Mouse (Mus musculus) layer of hippocampus, adult 11-12 months (tissue): ENCODE results near the gene Lamtor1.
"Not testable (repeated sequence)": the region's sequence is repeated elsewhere in the genome, so short reads cannot be mapped to it uniquely, and the experiment has no call there.

Experiments used
- DNase-seq: peaks from one replicate; pipeline ENCODE4 v3.0.0; 2022; ENCODE audit warnings: low spot score

The Lamtor1 gene

DNA sequence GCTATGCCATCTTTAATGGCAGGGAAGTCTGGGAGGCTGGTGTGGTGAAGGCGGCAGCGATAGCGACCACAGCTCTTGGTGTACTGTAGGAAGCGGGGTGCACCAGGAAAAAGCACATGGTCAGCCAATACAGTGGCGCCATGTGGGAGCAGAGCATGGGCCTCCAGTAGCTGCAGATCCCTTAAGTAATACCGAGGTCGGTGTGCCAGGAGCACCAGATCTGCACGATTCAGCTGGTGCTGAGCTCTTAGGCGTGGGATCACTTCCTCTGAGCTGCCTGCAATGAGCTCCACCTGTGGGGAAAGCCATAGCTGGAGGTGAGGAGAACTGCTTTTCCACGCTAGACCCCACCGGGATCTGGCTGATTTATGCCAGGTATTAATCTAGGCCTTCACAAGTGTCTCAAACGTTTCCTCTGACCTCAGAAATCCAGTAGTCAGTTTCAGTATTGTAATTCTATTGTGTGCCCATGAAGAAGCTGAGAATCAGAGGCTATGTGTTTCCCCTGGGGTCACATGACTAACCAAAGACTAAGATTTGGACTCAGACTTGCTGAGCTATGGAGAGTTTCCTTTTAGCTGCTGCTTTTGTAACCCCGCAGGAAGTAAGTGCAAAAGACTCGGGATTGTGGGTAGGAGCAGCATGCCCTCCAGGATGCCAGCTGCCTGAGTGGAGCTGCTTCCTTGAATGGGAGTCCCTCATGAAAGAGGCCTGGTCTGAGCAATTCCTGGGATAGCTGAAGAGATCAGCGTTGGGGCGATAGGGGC is 5.2 kb upstream of the Lamtor1 start:
- no peak for DNase-seq

DNA sequence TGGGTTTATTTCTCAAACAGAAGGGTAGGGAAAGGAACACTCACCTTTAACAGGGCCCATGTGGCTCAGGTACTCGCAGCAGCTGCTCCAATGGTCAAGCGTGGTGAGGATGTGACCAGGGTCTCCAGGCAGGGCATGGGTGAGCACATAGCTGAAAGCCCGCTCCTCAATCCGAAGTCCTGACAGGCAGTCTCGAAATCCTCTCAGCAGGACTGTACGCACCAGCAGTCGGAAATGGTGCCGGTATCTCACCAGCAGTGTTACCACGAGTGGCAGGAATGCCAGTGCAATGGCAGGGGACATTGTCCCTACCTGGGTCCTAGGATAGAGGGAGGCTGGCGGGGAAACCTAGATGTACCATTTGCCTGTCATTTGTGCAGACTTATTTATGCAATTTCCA is 3.7 kb upstream of the Lamtor1 start:
- DNase-seq: no peak

DNA sequence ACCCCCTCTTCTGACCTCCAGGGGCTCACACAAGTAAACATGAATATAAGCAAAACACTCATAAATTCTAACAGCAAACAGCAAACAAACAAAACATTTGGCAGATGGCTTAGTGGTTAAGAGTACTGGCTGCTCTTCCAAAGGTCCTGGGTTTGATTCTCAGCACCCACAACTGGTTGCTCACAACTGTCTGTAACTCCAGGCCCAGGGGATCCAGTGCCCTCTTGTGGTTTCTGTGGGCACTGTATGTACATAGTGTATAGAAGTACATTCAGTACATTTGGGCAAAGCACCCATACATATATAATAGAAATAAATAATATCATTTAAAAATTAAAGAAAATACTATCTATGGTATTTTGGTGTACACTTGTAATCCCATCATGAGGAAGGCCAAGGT is 2.9 kb upstream of the Lamtor1 start:
- DNase-seq: no peak

DNA sequence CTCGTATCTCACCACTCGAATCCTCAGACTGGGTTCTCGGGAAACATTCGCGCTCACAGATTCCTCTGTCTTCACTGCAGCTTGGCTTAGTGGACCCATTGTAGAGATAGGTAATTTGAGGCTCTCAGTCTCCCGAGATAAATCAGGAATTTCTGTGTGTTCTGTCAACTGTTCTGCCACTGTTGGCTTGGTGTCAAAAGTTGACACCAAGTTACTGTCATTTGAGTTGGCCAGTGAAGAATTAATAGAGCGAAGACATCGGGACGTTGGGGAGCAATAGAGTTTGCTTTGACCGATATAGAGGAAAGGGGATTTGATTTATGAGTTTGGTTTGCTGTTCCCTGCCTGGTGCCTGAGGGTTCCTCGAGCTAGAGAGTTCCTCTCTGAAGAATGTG is 580 bp downstream of the Lamtor1 start, which contains the start of gene Tomt:
Gene Tomt, minus strand, starts transcription at position 73 of the 395 bp plus-strand sequence.
- DNase-seq: no peak

DNA sequence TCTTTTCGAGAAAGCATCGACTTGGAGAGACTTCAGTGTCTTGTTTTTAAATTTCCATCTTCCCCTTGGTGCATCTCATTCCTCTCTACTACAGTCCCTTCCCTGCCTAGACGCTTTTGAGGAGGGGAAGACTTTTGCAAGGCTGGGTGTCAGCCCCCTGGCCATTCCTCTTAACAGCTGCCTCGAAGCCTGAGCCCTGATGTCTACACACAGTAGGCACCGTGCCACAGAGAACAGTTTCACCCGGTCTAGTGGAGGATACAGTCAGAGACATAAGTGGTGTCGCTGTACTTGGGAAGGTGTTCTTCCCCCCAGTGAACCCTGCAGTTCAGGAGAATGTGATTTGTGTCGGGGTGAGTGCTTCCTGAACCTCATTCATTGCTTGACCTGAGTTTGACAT is 992 bp downstream of the Lamtor1 start:
- no peak for DNase-seq

DNA sequence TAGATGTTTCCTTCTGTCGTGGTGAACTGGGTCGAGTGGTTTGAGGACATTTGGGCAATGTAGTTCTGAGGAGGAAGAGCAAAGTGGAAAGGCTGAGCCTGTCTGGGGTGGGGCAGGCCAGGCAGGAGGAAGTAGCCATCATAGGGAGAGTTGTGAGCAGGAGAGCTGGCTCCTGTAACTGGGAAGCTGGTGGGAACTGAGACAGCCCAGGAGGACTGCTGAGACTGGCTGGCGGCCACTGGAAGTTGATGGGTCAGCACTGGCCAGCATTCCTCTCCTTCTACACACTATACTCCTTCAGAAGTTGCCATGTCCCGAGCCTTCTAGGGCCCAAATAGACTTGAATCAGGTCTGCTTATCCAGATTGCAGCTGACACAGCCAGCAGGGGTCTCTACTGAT is 2.7 kb downstream of the Lamtor1 start:
- no peak for DNase-seq

DNA sequence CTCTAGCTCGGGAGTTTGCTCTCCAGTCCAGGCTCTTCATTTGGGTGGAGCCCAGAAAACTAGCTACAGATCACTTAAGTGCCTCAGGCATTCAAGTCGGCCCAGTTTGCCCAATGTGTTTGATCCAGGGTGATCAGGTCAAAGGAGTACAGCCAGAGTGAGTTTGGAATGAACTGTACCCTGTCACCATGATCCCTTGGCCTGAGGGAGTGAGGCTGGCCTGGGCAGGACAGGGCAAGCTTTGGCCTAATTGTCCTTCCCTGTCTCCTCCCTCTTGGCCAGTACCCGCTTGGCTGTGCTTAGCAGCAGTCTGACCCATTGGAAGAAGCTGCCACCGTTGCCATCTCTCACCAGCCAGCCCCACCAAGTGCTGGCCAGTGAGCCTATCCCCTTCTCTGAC is 4.4 kb downstream of the Lamtor1 start:
- DNase-seq: no peak

DNA sequence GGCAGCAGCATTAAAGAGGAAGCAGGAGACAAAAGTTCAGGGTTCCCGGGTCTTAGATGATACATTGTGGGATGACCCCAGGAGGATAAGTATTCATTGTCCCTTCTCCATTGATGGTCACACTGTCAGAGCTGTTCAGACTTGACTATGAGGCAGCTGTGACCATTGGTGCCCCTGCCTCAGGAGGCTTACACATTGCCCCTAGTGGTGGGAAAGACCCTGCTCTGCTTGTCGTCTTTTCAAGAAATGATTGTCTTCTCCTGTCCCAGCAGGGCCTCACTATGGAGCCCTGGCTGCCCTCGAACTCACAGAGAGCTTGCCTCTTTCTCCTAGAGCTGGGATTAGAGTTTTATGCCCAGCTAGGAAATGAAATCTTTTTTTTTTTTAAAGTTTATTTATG is 6.3 kb downstream of the Lamtor1 start:
- DNase-seq: no peak

DNA sequence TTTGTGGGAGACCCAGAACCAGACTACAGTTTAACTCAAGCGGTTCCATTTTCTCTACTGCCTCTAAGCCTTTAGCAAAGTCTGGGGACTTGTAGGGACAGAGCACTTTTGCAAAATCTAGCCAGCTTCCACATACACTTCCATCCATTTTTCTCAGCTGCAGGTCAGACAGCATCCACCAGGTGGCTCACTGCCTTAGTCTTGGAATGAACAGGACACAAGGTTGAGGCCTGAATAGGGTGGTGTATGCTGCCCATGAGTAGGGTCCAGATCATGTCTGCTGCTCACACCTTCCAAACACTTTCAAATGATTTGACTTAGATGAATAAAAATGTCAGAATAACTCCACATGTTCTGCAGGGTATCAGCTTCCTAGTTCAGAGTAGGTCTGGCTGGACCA is 12.4 kb downstream of the Lamtor1 start:
- DNase-seq: peak; percentile 65

DNA sequence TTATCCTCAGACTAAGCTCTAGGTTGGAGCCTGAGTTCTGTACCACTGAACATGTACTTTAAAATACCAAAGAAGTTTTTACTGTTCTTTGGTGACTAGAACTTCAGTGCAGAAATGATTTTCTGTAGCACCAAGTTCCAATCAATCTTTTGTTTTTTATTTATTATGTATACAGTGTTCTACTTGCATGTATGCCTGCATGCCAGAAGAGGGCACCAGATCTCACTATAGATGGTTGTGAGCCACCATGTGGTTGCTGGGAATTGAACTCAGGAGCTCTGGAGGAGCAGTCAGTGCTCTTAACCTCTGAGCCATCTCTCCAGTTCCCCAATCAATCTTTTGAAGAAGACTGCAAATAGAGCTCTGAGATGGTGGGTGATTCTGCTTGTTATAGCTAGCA is 20.2 kb downstream of the Lamtor1 start:
- DNase-seq: not testable (repeated sequence)

DNA sequence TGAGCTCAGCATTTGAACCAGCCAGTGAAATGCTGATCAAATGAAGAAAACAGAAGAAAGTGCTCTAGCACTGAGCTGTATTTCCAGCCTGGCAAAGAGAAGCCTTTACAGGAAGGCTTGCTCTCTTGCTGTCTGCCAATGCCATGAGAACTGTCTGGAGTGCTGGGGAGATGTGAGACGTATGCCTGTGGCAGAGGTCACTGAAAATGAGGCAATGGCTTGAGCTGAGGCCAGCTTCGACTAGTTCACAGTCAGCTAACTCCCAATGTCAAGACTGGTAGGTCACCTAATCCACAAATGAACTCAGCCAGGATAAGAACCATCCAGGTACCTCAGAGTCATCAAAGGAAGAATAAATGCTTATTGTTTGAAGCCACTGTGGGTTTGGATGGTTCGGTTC is 22.4 kb downstream of the Lamtor1 start:
- DNase-seq: no peak

DNA sequence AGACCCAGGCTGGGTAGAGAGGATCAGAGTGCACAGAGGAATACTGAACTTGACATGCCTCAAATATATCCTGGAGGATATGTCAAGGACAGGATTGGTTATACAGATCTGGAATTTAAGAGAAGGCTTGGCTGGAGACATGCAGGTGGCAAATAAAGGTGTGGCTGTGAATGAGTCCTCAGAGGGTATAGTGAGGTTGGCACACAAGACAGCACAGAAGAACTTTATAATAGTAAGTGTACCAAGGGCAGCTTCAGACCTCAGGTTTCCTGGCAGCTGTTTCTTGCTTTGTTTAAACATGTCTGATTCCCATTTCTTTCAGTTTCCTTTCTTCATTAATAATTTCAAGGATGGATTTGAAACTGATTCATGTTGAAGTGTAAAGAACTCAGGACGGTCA is 26.8 kb downstream of the Lamtor1 start:
- DNase-seq: no peak

DNA sequence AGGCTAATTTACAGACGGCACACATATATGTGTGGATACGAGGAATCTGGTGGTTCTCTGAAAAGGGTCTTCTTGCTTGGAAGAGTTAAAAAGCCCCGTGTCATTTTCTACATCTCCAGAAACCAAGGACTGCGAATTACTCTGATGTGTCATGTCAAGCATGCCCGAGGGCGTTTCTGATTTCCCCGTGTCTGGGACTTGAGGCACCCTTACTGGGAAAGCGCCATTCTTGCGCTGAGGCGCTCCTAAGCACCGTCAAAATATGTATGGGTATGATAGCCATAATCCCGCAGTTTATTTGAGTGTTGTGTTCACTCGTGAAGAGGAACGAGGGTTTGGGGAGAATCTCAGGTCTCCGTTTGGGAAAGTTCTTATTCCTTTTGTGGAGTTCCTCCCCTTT is 27.6 kb downstream of the Lamtor1 start:
- no peak for DNase-seq

DNA sequence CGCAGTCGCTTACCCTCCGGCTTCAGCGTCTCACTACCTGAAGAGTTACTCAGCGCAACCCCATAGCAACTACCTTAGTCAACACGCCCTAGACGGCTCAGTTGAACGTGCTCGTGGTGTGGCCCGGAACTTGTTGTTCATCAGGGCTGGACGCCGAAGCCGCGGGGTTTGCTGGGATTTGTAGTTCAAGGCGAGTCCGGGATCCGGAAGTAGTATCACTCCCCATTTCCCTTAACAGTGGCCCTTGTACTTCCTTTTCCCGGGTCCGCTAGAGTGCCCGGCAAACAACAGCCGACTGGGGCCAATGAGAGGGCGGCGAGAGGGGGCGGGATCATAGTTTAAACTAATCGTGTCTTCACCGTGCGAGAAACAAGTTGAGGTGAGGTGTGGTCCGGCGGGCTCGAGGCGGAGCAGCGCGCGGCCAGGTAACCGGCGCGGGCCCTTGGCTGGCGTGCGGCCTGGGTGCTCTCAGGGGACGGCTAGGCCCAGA is 28.1 kb downstream of the Lamtor1 start, which contains the start of the genes Lrrc51 and Numa1:
Gene Lrrc51, minus strand, starts transcription at position 145 of the 490 bp plus-strand sequence.
Gene Numa1, plus strand, starts transcription at position 361 of the 490 bp plus-strand sequence.
- peak; percentile 96 for DNase-seq

DNA sequence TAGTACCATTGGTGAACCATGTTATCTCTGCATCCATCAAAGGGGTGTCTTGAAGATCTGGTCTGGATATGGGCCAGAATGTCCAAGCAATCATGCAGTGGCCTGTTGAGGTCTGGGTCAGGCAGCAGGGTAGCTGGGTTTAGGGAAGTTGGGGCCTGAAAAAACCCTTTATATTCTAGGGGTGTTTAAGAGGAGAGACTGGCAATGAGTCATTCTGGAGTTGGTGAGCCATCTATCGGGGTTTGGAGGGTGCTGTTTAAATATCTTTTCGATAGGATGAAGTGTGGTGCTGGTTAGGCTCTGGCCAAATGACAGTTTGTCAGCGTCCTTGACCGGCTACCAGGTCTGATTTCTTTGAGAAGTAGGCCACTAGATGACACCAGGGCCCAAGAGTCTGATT is 30.3 kb downstream of the Lamtor1 start:
- DNase-seq: no peak

DNA sequence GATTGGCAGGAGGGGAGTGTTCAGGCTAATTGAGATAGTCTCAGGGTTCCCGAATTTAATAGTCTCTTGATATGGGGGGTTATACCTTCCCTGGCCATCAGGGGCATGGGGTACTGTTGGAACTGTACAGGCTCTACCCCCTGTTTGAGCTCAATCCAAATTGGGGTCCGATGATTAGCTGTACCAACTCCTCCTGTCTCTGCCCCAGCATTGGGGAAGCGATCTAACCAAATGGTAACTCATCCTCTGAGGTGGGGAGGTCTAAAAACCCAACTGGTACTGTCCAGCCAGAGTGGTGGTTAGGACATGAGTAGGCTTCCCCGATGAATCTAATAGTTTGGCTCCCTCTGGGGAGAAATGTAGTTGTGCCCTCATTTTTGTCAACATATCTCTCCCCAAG is 31.3 kb downstream of the Lamtor1 start:
- no peak for DNase-seq

DNA sequence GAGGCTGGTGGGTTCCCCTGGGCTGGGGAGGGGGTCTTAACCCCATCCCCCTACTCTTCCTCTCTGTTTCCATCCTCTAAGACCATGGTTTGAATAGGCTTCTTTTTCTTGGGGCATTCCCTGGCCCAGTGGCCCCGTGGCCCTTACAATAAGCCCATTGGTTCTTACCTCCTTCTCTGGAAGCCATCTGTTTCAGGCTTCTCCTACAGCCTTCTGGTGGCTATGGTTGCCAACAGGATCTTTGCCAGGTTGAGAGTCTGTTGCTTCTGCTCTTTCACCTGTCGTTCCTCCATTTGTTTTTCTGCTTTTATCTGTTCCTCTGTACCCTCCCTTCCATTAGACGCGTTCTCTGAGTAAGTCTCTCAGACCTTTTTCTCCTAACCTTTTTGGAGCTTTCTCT is 31.9 kb downstream of the Lamtor1 start:
- DNase-seq: peak; percentile 58

DNA sequence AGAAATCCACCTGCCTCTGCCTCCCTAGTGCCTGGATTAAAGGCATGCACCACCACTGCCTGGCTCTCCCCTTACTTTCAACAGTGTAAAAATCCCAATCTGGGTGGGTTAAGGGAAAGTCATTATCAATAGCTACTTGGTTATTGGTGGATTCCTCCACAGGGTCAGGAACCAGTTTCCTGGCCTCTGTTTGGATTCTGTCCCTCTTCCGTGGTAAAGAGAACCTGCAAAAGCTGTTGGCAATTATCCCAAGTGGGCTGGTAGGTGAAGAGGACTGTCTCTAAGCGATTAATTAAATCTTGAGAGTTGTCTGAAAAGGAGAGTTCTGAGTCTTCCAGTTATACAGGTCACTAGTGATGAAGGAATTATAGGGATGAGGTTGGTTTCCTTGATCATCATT is 32.6 kb downstream of the Lamtor1 start:
- no peak for DNase-seq

DNA sequence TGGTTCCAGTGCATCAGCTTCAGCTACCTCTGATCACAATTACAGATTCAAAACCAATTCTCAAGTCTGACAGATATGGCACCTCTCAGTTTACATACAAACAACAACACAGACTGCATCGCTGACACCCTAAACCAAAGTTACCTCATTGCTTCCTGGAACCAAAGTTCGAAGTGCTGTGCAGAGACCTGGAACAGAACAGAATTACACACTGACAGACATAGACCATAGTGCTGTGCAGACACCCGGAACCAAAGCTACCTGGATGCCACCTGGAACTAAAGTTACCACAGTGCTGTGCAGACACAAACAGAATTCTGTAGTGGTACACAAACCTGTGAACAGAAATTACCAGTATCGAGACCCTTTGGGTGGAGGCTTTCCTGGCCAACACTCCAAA is 34.1 kb downstream of the Lamtor1 start:
- DNase-seq: no peak

DNA sequence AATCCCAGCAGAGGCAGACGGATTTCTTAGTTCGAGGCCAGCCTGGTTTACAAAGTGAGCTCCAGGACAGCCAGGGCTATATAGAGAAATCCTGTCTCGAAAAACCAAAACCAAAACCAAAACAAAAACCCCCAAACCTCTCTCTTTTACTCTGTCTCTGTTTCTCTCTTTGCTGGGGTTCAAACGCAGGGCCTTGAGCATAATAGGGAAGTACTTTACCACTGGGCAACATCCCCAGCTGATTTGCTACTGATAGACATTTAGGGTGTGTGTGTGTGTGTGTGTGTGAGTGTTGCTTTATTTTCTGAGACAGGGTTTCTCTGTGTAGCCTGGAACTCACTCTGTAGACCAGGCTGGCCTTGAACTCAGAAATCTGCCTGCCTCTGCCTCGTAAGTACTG is 43.3 kb downstream of the Lamtor1 start:
- DNase-seq: not testable (repeated sequence)

DNA sequence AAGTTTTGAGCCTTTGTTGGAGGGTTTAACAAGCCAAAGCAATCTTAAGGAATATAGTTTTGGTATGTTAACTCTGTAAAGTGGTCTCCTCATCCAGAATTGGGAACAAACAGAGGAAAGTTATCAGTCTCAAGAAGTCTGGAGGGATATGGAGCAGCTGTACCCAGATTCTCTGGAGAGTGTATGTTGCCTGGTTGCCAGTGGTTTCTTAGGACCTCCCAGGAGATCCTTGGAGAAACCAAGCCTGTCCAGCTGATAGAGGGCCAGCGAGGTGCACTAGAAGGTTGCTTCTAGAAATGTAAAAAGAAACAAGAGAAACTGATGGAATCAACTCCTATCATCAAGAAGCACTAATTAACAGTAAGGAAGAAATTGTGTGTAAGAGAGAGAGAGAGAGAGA is 45.9 kb downstream of the Lamtor1 start:
- no peak for DNase-seq

DNA sequence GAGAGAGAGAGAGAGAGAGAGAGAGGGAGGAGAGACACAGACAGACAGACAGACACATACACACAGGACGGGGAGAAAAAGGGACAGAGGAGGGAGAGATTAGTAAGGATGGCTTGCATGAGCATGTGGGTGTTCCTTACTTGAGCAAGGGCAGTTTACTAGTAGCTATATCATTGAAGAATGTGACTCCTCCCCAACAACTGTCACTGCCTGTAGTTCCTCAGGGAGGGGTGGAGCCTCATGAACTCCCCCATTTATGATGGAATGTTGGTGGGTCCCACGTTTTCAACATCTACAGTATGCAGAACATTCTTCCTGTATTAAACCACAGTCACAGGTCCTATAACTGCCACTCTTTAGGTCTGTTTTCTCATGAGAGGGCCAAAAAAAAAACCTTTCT is 46.4 kb downstream of the Lamtor1 start:
- no peak for DNase-seq

DNA sequence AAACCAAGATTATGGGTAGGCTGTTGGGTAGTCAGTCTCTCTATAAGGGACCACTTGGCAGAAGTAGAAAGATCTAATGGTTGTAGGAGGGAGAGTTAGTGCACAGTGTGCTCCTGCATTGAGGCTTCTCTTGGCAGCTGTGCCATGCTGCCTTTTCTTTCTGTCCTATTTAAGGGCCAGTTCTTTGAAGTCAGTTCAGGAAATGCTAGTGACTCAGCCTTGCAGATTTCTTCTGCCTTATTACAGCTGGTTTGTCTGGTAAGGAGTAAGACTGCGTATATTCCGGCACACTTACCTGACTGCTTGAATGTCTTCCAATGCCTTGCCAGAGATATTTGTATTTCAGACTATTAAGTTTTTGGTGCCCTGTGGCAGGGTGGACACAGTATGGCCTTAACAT is 48.5 kb downstream of the Lamtor1 start:
- no peak for DNase-seq

DNA sequence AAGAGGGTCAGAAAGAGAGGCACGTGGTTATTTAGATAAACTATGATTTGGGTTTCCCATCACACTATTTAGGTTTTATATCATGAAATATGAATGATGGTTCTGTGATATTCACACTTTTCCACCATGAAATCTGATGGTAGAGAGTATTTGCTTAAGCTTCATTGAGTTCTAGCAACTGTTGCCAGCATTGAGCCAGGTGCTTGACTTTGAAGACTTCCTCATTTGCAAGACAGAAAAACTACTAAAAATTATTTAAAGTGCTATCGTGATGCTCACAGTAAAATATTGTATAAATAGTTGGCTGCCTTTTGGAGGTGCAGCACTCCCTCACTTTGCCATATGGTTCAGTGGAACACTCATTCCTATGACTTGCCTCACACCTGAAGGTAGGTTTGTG is 49.6 kb downstream of the Lamtor1 start:
- DNase-seq: no peak
